Mouse (Mus musculus): Measurements from ENCODE around the gene Fdx1. TPM values are rescaled to one million over a fixed set of nuclear protein-coding genes. Genes with fewer than 3 reads are reported as not detected.
A peak's percentile ranks its signal among the peaks of the same experiment; 100 is the strongest.

Fdx1 gene
- polyA plus RNA-seq, 1 experiment from 2014 or later, result 126 TPM

GRCm38 (mm10) chr9:51957025-51957424 is 6.3 kb downstream of the Fdx1 start:
- no peak for TF ChIP-seq CTCF (IDR thresholded peaks at IDR 0.05; ENCODE audit: low read depth)
- no peak for ATAC-seq
- WGBS, result 65% methylated on average over 8 of the region's 8 CpGs

DNA sequence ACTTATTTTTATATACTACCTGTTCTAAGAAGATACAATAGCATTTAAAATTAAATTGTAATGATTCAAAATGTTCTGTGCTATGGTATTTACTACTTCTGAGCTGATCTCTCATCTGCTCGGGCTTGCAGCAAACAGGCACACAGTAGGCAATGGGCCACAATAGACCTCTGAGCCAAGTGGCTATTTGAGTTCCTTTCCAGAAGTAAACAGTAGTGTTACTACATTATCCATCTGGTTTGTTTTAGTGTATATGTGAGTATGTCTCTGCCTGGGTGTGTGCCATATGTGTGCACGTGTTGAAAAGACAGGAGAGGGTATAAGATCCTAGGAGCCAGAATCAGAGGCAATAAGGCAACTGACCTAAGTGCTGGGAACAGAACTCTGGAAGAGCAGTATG is 6.9 kb downstream of the Fdx1 start:
- Histone ChIP-seq H3K4me2 (replicated peaks; ENCODE audit: low read depth) (no peak overlapping the region), H3K27me3 (replicated peaks; ENCODE audit: control insufficient read depth, insufficient read depth, low read length) (no peaks in the 10 kb centered on the region), H3K4me1 (replicated peaks; ENCODE audit: control insufficient read depth, insufficient read depth, low read length) (0 out of 2 replicates have a peak, but pooled peaks cover 2% of the 10 kb centered on the region), H3K27ac (ENCODE audit: low read depth, low read length) (no peak overlapping the region), H3K4me3 (ENCODE audit: low read depth, low read length) (no peak overlapping the region), H3K36me3 (ENCODE audit: control insufficient read depth, insufficient read depth) (peaks cover 15% of the 10 kb centered on the region), H3K9me3 (ENCODE audit: control insufficient read depth) (no peaks in the 10 kb centered on the region), H3K9ac (ENCODE audit: low read depth, low read length) (no peak overlapping the region)
- ATAC-seq, result no peak
- no peak for TF ChIP-seq CTCF (IDR thresholded peaks at IDR 0.05; ENCODE audit: low read depth)
- WGBS, result 65% methylated on average over 2 of the region's 2 CpGs

More at GRCm38 (mm10) chr9:51957025-51957424, 6.3 kb downstream of the Fdx1 start:
- Histone ChIP-seq H3K4me3 (ENCODE audit: low read depth, low read length) (no peak overlapping the region), H3K36me3 (ENCODE audit: control insufficient read depth, insufficient read depth) (peaks cover 15% of the 10 kb centered on the region), H3K9me3 (ENCODE audit: control insufficient read depth) (no peaks in the 10 kb centered on the region), H3K27me3 (replicated peaks; ENCODE audit: control insufficient read depth, insufficient read depth, low read length) (no peaks in the 10 kb centered on the region), H3K4me2 (replicated peaks; ENCODE audit: low read depth) (no peak overlapping the region), H3K4me1 (replicated peaks; ENCODE audit: control insufficient read depth, insufficient read depth, low read length) (0 out of 2 replicates have a peak, but pooled peaks cover 5% of the 10 kb centered on the region), H3K9ac (ENCODE audit: low read depth, low read length) (no peak overlapping the region), H3K27ac (ENCODE audit: low read depth, low read length) (no peak overlapping the region)

DNA sequence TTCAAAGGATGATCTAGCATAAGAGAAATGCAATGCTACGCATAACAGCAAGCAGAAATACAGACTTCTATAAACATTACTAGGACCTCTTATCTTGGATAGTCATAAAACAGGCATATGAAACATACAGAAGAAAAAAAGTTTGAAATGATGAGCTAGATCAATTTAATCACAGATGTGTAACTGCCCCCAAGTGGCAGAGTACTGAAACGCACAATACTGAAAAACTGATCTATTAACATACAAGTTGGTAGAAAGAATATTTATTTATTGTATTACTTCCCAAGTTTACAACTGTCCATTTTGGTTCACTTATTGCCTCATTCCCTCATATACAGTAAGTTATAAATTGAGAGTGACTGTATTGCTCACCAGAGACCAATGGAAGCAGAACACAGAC is 12.0 kb downstream of the Fdx1 start:
- Histone ChIP-seq H3K27ac (ENCODE audit: low read depth, low read length) (no peak overlapping the region), H3K4me2 (replicated peaks; ENCODE audit: low read depth) (no peak overlapping the region), H3K4me3 (ENCODE audit: low read depth, low read length) (no peak overlapping the region), H3K9me3 (ENCODE audit: control insufficient read depth) (no peaks in the 10 kb centered on the region), H3K36me3 (ENCODE audit: control insufficient read depth, insufficient read depth) (peaks cover 18% of the 10 kb centered on the region), H3K27me3 (replicated peaks; ENCODE audit: control insufficient read depth, insufficient read depth, low read length) (no peaks in the 10 kb centered on the region), H3K9ac (ENCODE audit: low read depth, low read length) (no peak overlapping the region), H3K4me1 (replicated peaks; ENCODE audit: control insufficient read depth, insufficient read depth, low read length) (no peaks in the 10 kb centered on the region)
- peak; percentile 63 for TF ChIP-seq CTCF (IDR thresholded peaks at IDR 0.05; ENCODE audit: low read depth)
- no peak for ATAC-seq
- 50% methylated on average over 2 of the region's 2 CpGs for WGBS

DNA sequence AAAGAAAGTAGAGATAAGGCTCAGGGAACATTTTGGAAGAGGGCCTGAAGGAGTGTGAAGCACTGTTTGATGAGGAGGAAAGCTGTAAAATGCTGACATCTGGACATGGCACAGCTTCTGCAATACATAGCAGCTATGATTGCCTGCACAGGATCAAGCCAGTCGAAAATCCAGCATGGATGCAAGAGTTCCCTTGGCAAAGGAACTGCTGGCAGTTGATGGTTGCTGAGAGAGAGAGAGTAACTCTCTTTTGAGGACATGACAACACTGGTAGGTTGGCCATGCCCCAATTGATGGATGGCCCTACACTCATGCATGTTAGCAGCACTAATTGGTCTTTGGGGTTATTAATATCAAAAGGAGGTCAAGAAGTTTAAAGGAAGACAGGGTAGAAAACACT is 12.7 kb downstream of the Fdx1 start:
- Histone ChIP-seq H3K27ac (ENCODE audit: low read depth, low read length) (no peak overlapping the region), H3K36me3 (ENCODE audit: control insufficient read depth, insufficient read depth) (peaks cover 16% of the 10 kb centered on the region), H3K4me3 (ENCODE audit: low read depth, low read length) (no peak overlapping the region), H3K27me3 (replicated peaks; ENCODE audit: control insufficient read depth, insufficient read depth, low read length) (no peaks in the 10 kb centered on the region), H3K4me1 (replicated peaks; ENCODE audit: control insufficient read depth, insufficient read depth, low read length) (no peaks in the 10 kb centered on the region), H3K9me3 (ENCODE audit: control insufficient read depth) (no peaks in the 10 kb centered on the region), H3K9ac (ENCODE audit: low read depth, low read length) (no peak overlapping the region), H3K4me2 (replicated peaks; ENCODE audit: low read depth) (no peak overlapping the region)
- 75% methylated on average over 1 of the region's 1 CpGs for WGBS
- ATAC-seq, result no peak
- TF ChIP-seq CTCF (IDR thresholded peaks at IDR 0.05; ENCODE audit: low read depth), result no peak

DNA sequence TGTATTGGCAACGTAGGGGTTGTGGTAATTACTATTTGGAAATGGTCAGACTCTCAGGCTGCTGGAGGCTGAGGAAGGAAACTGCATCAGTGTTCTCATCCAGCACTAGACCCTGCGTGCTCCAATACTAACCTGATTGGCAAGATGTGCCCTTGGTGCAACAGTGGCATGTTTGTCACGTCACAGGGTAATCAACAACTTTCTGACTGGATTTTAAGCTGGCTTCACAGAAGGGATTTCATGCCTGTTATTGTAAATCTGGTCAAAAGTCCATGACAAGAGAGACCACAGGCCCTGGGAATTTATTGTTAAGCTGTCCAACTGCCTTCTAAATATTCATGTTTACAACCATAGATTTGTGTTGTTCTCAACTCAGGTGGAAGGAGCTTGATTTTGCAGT is 13.1 kb downstream of the Fdx1 start:
- Histone ChIP-seq H3K9me3 (ENCODE audit: control insufficient read depth) (no peaks in the 10 kb centered on the region), H3K4me1 (replicated peaks; ENCODE audit: control insufficient read depth, insufficient read depth, low read length) (no peaks in the 10 kb centered on the region), H3K27me3 (replicated peaks; ENCODE audit: control insufficient read depth, insufficient read depth, low read length) (no peaks in the 10 kb centered on the region), H3K36me3 (ENCODE audit: control insufficient read depth, insufficient read depth) (peaks cover 16% of the 10 kb centered on the region), H3K4me3 (ENCODE audit: low read depth, low read length) (no peak overlapping the region), H3K9ac (ENCODE audit: low read depth, low read length) (no peak overlapping the region), H3K4me2 (replicated peaks; ENCODE audit: low read depth) (no peak overlapping the region), H3K27ac (ENCODE audit: low read depth, low read length) (no peak overlapping the region)
- no peak for TF ChIP-seq CTCF (IDR thresholded peaks at IDR 0.05; ENCODE audit: low read depth)
- ATAC-seq, result no peak
- WGBS, result 92% methylated on average over 3 of the region's 3 CpGs

DNA sequence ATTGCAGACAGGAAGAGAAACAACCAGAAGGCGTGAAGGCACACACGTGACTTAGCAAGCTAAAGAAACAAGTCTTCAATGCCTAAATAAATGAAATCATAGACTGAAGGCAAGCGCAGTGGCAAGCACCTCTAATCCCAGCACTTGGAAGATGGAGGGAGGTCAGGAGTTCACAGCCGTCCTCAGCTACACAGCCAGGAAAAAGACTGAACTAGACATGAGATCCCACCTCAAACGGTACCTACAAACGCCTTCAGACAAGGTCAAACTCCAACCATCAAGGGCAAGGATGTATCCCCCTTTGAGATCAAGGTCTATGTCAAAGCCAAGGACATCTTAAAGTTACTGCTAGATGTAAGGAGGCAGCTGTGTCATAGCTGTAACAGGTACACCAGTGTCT is 19.4 kb downstream of the Fdx1 start:
- Histone ChIP-seq H3K36me3 (ENCODE audit: control insufficient read depth, insufficient read depth) (peaks cover 22% of the 10 kb centered on the region), H3K9ac (ENCODE audit: low read depth, low read length) (no peak overlapping the region), H3K27me3 (replicated peaks; ENCODE audit: control insufficient read depth, insufficient read depth, low read length) (no peaks in the 10 kb centered on the region), H3K4me3 (ENCODE audit: low read depth, low read length) (no peak overlapping the region), H3K27ac (ENCODE audit: low read depth, low read length) (no peak overlapping the region), H3K4me1 (replicated peaks; ENCODE audit: control insufficient read depth, insufficient read depth, low read length) (no peaks in the 10 kb centered on the region), H3K4me2 (replicated peaks; ENCODE audit: low read depth) (no peak overlapping the region), H3K9me3 (ENCODE audit: control insufficient read depth) (no peaks in the 10 kb centered on the region)
- 88% methylated on average over 6 of the region's 6 CpGs for WGBS
- ATAC-seq, result no peak
- no peak for TF ChIP-seq CTCF (IDR thresholded peaks at IDR 0.05; ENCODE audit: low read depth)

DNA sequence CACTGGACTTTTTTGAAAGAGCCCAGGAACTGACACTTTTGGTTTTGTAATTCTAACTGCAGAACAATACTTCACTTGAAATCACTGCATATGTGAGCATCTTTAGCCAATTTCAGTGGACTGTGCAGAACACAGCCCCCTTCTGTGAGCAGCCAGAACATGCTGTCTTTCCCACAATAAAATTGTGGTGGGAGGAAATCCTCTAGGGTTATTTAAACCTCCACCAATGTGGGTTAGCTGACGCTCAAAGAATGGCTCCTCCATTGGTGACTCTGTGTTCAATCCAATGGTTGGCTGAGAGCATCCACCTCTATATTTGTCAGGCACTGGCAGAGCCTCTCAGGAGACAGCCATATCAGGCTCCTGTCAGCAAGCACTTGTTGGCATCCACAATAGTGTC is 28.7 kb downstream of the Fdx1 start:
- no peak for ATAC-seq
- H3K4me1 ChIP-seq (replicated peaks; ENCODE audit: control insufficient read depth, insufficient read depth, low read length), result no peaks in the 10 kb centered on the region
- no peak for TF ChIP-seq CTCF (IDR thresholded peaks at IDR 0.05; ENCODE audit: low read depth)
- H3K4me2 ChIP-seq (replicated peaks; ENCODE audit: low read depth), result no peak overlapping the region
- no peak overlapping the region for H3K4me3 ChIP-seq (ENCODE audit: low read depth, low read length)
- H3K9ac ChIP-seq (ENCODE audit: low read depth, low read length), result no peak overlapping the region
- 84% methylated on average over 1 of the region's 1 CpGs for WGBS
- no peaks in the 10 kb centered on the region for H3K27me3 ChIP-seq (replicated peaks; ENCODE audit: control insufficient read depth, insufficient read depth, low read length)
- no peaks in the 10 kb centered on the region for H3K9me3 ChIP-seq (ENCODE audit: control insufficient read depth)
- no peaks in the 10 kb centered on the region for H3K36me3 ChIP-seq (ENCODE audit: control insufficient read depth, insufficient read depth)
- H3K27ac ChIP-seq (ENCODE audit: low read depth, low read length), result no peak overlapping the region
